Mouse (Mus musculus) cerebellum, postnatal 36 days (tissue): Measurements from ENCODE around the gene Chrna1.

Source experiments
- DNase-seq, 2 experiments: peaks; one replicate each; pipeline ENCODE4 v3.0.0; 2021 to 2022; ENCODE audit warnings: mixed read lengths in 2 of 2

Chrna1 gene

DNA sequence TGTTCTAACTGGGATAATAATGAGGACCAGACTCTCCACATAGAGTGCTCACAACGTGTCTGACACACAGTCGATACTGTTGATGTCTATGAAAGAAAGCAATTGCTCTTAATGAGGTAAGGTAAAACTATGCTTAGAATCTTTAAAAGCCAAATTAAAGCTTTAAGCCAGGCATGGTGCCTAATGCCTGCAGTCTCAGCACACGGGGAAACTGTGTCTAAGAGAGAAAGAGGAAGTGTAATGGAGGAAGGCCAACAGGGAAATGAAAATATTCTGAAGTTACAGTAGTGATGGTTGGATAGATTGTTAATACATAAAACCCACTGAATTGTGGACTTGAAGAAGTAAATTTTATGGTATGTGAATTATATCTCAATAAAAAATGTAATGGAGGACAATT, 25.7 kb downstream of the Chrna1 start:
- DNase-seq: no peak

DNA sequence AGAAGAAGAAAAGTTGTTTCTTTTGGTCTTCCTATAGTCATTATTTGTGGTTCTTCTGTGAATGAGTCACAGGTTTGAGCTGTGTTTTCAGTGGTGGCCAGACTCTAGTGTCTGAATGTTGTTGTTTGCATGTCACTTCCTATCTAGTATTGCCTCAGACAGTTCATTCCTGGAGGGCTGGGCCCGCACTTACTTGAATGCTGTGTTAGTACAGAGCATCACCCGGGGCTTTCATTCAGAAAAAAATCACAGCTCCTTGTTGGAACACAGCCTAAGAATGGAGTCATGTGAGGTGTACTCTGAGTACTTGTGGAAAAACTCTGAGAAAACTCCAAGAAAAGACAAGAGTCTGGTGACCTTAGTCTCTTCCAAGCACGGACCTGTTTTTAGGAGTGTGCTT, 27.2 kb downstream of the Chrna1 start:
- DNase-seq: no peak

DNA sequence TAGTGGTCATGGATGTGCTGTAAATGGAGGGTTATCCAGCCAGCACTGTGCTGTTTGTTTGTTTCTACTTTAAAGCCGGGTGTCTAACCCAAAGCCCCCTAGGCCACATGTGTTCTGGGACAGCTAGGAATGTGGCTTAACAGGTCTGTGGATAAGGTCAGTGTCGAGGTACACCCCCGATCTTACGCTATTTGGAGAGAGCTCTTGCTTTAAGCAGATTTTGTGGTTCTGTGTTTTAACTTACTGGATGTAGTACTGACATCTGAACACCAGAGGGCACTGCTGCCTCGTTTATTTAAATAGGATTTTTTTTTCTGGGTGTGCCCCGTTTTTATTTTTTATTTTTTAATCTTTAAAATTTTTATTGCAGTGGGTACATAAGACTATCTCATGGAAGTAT, 29.4 kb downstream of the Chrna1 start:
- peak in 1 of 2 experiments; percentile 27 for DNase-seq

DNA sequence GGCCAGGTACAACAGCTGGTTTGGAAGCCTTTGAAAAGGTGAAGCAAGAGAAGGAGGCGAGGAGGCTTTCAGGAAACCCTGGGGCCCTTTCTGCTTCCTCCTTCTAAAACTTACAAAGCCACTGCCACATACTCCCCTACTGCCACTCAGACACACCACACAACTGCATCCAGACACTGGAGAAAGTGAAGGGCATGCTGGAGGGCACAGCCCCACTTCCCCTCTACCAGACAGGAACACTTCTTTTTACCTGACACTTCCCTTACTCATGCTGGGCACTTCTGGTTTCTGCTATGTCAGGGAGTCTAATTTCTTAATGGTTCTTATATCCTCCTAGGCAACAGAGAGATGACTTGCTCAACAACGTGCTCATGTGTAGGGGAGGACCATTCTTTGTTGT, 31.6 kb downstream of the Chrna1 start:
- DNase-seq: no peak

DNA sequence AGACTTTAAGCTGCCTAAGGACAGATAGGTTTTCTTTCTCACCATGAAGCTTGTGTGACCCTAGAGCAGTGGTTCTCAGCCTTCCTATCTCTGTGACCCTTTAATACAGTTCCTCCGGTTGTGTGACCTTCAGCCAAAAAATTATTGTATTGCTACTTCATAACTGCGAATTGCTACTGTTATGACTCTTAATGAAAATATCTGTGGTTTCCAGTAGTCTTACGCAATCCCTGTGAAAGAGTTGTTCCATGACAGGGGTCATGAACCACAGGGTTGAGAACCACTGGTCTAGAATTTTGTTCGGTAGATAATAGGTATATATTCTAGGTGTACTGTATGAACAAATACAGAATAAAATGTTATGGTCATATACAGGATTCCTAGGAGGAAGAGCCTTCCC, 32.9 kb downstream of the Chrna1 start:
- DNase-seq: no peak

DNA sequence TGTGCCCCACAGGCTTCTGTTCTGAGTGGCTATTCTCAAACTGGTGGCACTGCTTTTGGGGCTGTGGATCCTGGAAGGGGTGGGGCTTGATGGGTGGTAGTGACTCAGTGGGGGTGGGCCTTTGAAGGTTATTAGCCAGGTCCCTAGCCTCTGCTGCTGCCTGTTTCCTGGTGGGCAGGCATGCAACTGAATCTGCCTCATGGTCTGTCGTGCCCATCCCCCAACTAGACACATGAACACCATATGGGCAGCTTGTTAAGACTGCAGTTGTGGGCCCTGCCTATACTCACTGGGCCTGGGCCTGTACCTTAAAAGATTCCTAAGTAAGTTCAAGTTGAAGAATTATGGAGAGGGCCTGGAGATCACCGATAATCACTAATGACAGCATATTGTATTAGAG, 34.6 kb downstream of the Chrna1 start:
- DNase-seq: no peak

DNA sequence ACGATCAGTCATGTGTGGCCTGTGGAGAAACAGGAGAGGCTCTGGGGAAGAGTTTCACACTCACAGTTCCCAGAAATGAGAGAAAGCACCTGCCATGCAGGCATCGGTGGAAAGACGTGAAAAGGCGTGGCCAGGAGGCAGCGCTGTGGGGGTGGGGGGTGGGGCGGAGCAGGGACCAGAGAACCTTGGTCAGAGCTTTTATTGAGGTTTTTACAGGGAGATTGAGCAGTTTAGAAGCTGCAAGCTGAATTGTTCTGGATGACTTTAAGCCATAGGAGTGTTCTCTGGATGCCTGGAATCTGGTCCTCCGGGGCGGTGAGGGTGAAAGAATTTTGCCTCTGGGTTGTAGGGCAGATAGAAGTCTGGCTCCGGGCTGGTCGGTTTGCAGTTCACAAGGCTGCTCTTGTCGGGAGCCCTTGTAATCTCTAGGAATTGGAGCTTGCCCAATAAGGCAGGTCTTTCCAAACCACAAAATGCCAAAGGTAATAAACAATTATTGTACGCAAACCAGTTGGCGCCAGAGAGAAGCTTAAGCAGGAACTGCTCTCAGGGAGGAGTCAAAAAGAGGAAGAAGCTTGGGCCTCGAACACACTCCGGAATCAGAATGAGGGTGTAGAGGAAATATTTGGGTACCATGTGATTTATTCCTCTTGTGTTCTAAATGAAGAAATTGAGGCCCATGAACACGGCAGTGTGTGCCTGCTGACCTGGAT, 39.5 kb downstream of the Chrna1 start:
- no peak for DNase-seq

DNA sequence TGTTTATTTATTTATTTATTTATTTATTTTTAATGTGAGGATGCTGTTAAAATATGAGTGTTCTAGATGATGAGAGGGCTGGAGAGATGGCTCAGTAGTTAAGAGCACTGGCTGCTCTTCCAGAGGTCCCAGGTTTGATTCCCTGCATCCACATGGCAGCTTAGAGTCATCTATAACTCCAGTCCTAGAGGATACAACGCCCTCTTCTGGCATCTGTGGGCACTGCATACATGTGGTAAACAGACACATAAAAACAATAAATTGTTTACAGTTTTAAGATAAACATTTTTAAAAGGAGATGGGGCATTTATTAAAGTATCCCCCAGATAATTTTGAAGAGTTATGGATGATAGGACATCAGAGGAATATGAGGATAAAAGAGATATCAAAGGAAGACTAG, 40.4 kb downstream of the Chrna1 start:
- DNase-seq: no peak

DNA sequence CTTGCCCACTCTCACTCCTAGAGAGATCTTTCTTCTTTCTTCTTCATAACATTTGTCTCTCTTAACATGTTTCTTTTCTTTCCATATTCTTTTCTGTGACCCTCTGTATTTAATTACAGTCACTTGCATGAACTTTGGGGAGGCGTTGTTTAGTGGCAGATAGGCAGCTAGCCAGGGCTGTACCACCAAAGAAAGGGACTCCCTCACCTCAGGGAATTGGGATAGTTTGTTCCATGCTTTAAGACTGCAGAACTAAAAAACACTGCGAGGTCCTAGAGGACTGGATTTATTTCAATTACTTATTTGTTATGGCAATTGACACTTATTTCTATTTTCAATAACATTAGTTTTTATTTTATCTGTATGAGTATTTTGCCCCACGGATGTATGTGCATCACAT, 41.0 kb downstream of the Chrna1 start:
- no peak for DNase-seq

DNA sequence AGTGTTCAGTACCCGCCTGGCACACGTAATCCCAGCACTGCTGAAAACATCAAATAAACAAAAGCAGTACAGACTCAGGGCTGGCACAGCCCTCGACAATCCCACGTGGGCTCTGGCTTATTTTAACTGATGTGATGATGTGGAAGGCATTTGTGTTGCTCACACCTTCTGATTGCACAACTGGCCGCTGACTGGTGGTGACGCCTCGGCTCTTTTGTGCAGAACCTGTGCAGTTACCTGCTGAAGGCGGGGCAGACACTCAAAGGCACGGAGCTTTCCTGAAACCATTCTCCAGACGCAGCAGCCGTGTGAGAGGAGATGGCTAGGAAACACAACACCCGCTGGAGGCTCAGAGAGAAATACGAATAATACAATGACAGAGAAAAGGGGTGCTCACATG, 41.5 kb downstream of the Chrna1 start:
- DNase-seq: no peak

DNA sequence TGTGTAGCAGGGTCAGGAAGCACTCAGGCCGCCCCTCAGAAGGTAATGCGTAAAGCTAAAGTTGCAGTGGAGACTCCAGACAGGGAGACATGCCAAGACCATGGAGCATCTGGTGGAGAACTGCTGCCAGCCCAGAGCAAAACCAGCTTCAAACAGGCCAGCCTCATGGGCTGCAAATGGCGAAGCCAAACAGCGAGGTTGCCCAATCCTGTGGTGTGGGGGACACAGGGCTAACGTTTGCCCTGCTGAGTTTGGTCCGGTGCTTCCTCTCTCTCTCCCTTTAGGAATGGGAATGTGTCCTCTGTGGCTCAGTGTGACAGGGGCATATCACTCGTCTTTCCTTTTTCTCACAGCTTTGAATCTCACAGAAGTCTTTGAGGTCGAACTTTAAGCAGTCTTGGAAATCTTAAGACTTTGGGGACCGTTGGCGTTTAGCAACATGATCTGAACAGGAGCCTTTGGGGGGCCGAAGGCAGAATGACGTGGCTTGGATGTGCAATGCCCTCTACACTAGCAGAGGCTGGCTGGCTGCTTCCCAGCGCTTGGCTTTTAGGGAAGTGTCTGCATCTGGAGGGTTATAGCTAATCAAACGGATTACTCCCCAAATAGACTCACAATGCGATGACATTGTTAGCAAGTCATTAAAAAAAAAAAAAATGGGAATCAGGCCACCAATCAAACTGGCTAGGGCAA, 43.9 kb downstream of the Chrna1 start:
- no peak for DNase-seq

DNA sequence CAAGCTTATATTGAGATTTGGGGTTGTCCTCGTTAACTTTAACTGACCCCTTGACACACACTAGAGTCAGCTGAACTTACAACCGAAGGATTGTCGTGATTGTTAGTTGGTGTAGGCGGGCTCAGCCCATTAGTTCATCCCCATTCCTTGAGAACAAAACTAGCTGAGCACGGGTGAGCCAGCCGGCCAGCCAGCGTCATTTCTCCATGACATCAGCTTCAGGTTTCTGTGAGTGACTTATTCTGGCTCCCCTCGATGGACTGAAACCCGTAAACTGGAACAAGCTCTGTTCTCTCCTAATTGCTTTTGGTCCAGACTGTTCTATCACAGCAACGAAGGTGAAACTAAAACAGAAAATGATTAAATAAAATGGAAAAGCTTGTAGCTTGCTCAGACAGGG, 45.4 kb downstream of the Chrna1 start:
- no peak for DNase-seq

DNA sequence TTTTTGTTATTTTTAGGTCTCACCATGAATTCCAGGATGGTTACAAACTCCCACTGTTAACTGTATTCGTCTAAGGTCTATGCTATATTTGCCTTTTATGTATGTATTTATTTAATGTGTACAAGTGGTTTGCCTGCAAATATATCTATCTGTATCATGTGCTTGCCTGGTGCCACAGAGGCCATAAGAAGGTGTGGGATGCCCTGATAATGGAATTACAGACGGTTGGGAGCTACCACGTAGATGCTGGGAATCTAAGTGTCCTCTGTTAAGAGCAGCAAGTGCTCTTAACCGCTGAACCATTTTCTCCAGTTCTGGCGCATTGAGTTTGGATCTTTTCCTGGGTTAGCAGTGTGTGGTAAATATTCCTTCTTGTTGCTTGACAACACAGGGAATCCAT, 49.7 kb downstream of the Chrna1 start:
- no peak for DNase-seq

DNA sequence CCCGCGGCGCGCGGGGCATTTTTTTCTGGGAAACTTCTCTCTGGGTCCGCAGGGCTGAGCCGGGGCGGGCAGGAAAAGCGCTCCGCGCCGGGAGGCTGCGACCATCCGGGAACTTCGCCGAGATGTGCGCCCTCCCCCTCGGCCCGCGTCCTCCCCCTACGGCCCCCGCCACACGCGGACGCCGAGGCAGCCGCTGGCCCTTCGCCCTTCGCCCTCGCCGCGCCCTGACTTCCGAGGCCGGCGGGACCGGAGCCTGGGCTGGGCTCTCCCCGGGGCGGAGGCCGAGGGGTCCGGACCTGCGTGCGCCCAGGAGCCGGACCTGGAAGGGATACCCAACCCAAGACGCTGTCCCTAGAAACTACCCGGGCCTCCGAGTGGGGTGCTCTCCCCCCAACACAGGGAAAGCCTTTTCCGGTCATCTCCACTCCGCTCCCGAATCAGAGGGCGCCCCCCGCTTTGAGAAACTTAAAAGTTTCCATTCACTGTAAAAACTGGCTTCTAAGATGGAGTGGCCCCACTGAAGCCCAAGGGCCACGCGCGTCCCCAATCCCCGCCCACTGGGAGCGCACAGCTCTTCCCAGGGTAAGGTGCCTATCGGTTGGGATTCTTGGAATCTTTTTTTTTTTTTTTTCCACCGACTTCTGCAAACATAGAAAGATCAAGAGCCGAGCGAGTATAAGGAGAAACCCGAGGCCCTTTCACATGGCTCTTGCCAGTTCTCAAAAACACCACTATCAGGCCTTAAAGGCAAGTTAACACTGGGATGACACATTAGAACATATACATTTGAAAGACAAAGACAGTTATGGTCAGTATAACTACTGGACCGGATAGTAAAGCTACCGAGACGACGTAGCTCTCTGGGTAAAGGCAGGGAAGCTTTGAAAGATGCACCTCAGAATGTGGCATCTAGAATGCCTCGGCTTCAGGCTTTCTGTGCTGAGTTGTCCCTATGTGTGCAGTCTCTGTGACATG, 50.5 kb downstream of the Chrna1 start, which contains the start of gene Wipf1:
Gene Wipf1, minus strand, starts transcription at position 379 of the 975 bp plus-strand sequence.
- DNase-seq: peak; percentile 17 to 26

DNA sequence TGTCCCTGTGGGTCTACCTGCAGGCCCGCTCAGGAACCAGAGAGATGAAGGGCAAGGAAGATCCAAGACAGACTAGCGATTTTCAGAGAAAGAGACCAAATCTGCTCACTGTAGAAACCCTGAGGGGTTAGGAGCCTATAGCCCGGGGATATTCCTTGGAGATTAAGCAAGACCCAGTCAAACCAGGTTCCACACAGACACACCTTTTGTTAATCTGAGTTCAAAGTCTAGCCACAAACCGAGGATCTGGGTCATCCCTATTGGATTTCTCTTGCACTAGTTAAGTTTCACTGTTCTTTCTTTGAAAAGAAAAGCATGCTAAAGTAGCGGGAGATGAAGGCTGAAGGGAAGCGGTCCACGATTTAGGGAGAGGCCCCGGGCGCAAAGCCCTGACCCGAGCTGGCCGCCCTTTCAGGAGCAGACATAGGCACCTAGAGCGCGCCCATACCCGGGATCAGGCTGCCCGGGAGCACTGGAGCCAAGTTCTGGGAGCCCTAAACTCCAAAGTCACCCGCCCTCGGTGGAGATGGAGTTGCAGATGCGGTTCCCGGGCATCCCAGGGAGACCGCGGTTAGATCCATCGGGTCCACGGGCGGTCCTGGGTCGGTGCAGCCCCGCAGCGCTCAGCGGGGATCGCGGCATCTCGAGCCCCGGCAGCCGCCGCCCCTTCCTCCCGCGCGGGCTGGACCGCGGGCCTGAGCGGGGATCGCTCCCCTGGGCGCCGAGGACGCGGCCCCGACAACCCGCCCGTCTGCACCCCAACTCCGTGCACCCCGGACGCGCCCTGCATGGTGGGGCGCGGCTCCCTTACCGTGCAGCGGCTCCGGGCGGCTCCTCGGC, 51.4 kb downstream of the Chrna1 start:
- no peak for DNase-seq

DNA sequence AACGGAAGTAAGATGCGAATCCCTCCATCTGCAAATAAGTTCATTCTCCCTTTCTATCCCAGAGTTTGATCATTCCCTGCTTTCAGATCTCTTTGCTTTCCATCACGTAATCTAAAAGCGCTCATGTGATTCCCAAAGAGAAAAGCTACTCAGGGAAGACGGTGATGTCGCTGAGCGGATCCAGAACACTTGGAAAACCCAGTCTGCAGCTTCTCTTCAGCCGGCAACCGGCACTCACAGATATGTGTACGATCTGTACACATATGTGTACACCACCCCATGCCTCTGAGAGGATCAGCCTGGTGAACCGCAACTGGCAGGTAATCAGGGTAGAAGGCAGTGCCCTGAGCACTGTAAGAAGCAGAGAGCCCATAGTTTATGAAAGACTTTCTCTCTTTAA, 52.2 kb downstream of the Chrna1 start:
- no peak for DNase-seq

DNA sequence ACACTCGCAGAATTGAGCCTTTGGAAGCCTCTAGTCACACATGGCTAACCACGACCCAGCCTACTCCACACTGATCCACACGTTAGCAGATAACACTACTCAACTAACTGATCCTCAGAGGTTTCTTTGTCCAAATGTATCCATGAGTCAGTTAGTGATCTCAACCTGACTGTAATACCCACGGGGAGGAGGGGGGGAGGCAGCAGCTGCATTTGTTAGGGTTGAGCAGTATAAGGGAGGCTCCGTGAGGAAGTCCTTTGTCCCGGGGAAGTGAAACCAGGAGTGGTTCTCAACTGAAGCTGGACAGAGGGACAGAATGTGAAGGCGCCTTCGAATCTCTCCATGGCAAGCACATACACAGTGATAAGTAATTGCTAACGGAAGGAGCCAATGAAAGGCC, 53.4 kb downstream of the Chrna1 start:
- no peak for DNase-seq

DNA sequence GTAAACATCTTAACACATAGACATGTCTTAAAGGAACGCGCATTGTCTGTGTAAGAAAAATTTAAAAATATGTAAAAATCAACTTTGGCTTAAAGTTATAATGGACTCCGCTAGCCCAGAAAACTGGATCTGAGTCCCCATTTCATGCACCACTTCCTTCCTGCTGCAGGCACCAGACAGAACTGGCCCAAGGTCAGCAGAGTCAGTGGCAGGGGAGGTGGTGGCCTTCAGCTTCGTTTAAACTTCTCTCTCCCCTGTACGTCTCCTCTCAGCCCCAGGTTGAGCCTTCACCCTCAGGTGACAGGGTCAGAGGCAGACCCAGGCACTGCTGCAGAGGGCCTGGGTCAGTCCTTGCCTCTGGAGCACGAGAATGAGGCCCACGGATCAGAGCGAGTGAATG, 57.2 kb downstream of the Chrna1 start:
- no peak for DNase-seq

DNA sequence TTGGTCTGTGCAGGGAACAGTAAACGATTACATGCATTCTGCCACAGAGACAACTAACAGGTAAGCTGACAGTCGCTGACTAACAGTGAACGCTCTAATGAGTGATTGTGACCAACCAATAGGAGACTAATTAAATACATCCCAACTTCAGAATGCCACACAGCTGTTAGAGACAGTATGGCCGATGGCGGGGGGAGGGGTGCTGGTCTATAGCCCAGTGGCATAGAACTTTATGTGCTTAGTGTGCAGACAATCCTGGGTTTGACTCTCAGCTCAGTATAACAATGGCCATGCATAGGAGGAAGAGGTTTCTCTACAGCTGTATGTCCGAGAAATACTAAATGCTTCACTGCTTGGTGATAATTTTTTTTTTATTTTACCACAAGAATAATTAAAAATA, 57.8 kb downstream of the Chrna1 start:
- no peak for DNase-seq

DNA sequence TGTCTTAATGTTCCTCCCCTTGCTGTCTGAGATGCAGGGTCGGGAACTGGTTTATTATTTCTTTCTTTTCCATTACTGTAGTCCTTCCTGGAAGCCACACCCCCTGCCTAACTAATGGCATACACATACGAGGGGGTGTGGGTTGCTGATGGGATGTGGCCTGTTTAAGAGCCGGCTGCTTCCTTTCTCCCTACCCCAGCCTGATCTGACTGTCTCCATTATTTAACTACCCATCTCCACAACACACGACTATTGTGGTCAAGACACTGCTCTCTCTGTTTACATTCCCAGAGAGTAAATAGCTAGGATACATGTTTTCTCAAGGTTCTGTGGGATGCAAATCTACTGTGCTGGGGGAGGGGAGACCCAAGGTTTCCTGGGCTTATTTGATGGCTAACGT, 58.4 kb downstream of the Chrna1 start:
- DNase-seq: no peak

DNA sequence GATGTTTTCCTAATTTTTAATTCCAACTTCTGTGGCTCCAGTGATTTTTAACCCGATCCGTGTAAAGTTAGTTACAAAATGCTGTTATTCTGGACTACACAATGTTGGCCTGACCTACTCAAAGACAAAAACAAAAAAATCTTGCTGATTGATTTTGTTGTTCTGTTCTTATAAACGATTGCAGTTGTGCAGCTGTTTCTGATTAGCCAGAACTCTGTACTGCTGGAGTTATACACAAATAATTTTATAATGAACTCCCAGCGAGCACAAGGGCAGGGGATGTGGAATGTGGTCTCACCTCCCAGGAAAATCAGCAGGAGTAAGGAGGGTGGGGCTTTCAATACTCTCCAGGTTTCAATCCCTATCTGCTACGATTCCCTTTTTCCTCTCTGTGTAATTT, 61.2 kb downstream of the Chrna1 start:
- no peak for DNase-seq

DNA sequence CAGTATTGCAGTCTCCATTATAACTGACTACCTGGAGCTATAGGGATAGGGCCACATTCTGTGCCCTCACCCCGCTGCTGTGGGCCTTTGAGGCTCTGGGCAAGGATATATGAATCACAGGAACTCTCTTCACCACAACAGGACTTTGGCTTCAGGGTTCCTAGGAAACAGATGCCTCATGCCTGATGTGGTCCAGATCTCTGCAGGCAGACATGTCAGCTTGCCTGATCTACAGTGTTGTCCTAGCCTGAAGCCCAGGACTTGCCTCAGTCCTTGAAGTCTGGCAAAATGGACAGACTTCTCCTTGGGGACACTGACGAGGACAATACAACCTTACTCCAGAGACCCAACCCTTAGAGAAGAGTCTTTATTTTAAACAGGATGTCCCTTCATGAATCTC, 61.8 kb downstream of the Chrna1 start:
- no peak for DNase-seq

DNA sequence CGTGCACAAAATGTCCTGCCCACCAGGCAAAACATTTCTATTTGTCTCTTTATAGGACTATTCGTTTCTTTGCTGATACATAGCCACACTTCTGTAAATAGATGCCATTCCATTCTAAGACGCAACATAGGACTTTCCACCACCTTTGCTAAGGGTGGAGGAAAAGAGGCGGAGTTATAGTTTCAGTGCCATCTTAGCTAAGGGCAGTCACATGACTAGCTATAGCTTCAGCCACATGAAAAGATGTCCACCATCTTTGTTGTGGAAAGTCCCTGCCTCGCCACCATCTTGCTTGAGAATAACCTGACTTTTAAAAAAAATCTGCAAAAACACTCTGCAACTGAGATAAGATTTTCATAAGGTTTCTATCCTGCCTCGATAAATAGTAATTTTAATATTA, 66.0 kb downstream of the Chrna1 start:
- no peak for DNase-seq
